Mouse (Mus musculus) CD4-positive helper T cell, adult 2 months (primary cell): ENCODE data around the gene Olfr1249.
"Not testable (repeated sequence)": the region's sequence is repeated elsewhere in the genome, so short reads cannot be mapped to it uniquely, and the experiment has no call there.

Experiments
- DNase-seq: peaks from one replicate; pipeline ENCODE4 v3.0.0-alpha.2; 2012; ENCODE audit warnings: low read depth, missing footprints, low spot score

Olfr1249 gene

DNA sequence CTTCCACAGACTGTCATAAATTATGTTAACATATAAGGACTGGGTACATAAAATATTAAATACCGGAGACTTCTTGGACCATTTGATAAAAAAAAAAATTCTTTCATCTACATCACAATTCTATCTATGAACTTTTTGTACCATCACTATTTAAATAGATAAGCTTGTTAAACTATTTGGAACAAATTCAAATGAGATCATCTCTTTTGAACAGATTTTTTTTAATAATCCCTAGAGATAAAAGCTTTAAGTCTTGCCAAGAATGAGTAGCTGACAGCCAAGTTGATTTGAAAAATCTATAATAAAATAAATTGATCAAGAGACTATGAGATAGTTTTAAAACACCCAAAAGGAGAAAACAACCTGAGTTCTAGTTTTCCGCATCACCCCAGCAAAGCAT, at the start of gene Olfr1249:
TSS of gene Olfr1249 (minus strand) at position 101 of the 400 bp plus-strand sequence.
- DNase-seq, result no peak

DNA sequence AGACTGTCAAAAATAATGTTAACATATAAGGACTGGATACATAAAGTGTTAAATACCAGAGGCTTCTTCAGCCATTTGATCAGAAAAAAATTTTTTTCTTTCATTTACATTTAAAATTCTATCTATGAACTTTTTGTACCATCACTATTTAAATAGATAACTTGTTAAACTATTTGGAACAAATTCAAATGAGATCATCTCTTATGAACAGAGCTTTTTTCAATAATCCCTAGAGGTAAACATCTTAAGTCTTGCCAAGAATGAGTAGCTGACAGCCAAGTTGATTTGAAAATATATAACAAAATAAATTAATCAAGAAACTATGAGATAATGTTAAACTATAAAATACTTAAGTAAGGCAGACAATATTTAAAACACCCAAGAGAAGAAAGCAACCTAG, 37.1 kb upstream of the Olfr1249 start, which contains the start of gene Olfr1251:
TSS of gene Olfr1251 (minus strand) at position 101 of the 400 bp plus-strand sequence.
- DNase-seq, result no peak

DNA sequence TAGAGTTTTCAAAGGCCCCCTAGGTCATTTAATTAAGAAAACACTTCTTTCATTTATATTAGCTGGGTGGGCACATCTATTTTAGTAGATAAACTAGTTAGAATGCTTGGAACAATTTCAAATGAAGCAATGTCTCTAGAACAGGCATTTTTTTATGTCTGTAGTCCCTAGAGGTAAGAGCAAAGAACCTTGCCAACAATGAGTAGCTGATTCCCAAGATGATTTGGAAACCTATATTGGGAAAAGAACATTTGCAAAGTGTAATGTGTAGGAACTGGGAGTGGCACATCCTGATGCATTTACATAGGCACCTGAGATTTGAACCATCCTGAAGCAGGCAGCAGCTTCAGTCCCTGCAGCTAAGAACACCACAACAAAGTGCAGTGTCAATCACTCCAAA, 26.6 kb upstream of the Olfr1249 start, which contains the start of gene Olfr1250:
TSS of gene Olfr1250 (minus strand) at position 101 of the 400 bp plus-strand sequence.
- no peak for DNase-seq

DNA sequence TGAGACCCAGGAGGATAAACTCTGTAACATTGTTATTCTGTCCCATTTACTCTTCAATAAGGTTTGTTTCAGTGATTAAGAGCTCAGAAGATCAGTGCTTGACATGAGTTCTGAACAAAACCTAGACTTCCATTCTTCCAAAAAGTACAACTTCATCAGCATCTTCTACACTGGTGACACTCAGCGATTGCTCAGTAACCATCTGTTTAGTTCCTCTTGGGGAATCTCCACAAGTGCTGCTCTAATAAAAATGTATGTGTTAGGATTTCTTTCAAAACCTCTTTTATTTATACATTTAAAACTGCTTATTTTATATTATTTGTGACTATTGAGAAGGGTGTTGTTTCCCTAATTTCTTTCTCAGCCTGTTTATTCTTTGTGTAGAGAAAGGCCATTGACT, 16.6 kb downstream of the Olfr1249 start, which contains the start of gene Olfr1248:
TSS of gene Olfr1248 (minus strand) at position 101 of the 400 bp plus-strand sequence.
- DNase-seq, result not testable (repeated sequence)

DNA sequence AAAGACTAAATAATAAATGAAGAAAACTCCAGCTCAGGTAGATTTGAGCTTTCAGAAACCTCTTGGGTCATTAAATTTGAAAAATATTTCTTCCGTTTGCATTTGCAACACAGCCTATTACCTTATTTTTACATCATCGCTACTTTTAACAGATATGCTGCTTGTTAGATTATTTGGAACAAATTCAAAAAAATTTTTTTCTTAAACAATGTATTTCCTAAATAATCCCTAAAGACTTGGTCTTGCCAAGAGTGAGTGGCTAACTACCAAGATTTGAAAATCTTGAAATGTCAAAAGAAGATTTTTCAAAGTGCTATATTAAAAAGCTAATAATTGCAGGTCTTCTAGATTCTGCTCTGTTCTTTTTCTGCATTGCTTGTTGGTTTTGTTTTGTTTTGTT, 20.8 kb downstream of the Olfr1249 start, which contains the start of gene Olfr1247:
TSS of gene Olfr1247 (minus strand) at position 101 of the 400 bp plus-strand sequence.
- no peak for DNase-seq

DNA sequence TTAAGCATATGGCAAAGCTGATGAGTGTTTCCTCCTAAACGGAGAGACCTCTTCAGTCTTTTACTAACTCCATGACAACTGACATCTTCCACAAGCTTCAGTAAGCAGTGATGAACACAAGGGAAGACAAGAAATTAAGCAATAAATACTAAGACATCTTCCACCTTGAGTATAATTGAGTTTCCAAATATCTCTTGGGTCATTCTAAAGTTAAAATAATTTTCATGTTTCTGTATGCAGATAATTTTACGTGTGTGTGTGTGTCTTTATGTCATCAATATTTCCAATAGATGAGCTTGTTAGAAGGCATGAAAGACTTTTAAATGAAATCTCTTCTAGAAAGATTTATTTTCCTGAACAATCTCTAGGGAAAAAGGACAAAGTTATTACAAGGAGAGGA, 41.7 kb downstream of the Olfr1249 start, which contains the start of gene Olfr1246:
TSS of gene Olfr1246 (minus strand) at position 101 of the 400 bp plus-strand sequence.
- DNase-seq, result no peak
